Mouse (Mus musculus) liver, embryonic 14.5 days (tissue): ENCODE results near the gene Tmem98. TPM values are rescaled to one million over a fixed set of nuclear protein-coding genes. Genes with fewer than 3 reads are reported as not detected.

Experiments used
- ATAC-seq: fragments of 200-750 bp; cut with Nextera tagmentation; 2 replicates; pipeline ENCODE4 v1.8.0; 2017; ENCODE audit warnings: moderate number of reproducible peaks, mild to moderate bottlenecking, moderate library complexity; ENCODE audit not compliant: insufficient read depth
- DNase-seq, 3 experiments: peaks; one replicate each; pipeline ENCODE4 v3.0.0-alpha.2; 2012 to 2013; ENCODE audit warnings: low read depth in 3 of 3, low spot score in 3 of 3
- H3K27ac ChIP-seq: fragments of 300-500 bp; sonication (generic); 2 replicates; pipeline ENCODE4 v1.5.1; 2014; ENCODE audit warnings: moderate library complexity, mild to moderate bottlenecking, control low read depth, inconsistent platforms
- H3K27me3 ChIP-seq: fragments of 300-500 bp; sonication (generic); 2 replicates; pipeline ENCODE4 v1.6.1; 2014; ENCODE audit warnings: mild to moderate bottlenecking, low read length, moderate library complexity; ENCODE audit not compliant: control insufficient read depth, insufficient read depth
- H3K36me3 ChIP-seq: fragments of 300-500 bp; sonication (generic); replicated peaks from 2 replicates; pipeline ENCODE4 v1.6.1; 2014; ENCODE audit warnings: low read depth; ENCODE audit not compliant: control insufficient read depth, insufficient read depth
- H3K4me1 ChIP-seq, 2 experiments: fragments of 200-500 bp in 1 of 2; fragments of 300-500 bp in 1 of 2; sonication (generic) in 1 of 2; replicated peaks; 2 replicates each; pipeline ENCODE4 v1.6.1; 2012 to 2014; ENCODE audit warnings: antibody characterized with exemption in 1 of 2, inconsistent platforms in 1 of 2, low read length in 1 of 2; ENCODE audit not compliant: control insufficient read depth in 2 of 2, insufficient read depth in 2 of 2
- H3K4me2 ChIP-seq: fragments of 300-500 bp; sonication (generic); 2 replicates; pipeline ENCODE4 v1.6.1; 2014; ENCODE audit warnings: low read depth, mild to moderate bottlenecking, control low read depth, moderate library complexity
- H3K4me3 ChIP-seq, 2 experiments: fragments of 200-500 bp in 1 of 2; fragments of 300-500 bp in 1 of 2; sonication (generic) in 1 of 2; 2 replicates each; pipeline ENCODE4 v1.5.1; 2012 to 2014; ENCODE audit warnings: low read depth in 2 of 2, low read length in 2 of 2, mild to moderate bottlenecking in 2 of 2, control low read depth in 1 of 2, inconsistent platforms in 1 of 2, moderate library complexity in 1 of 2; ENCODE audit not compliant: insufficient read depth in 1 of 2
- H3K9ac ChIP-seq: fragments of 300-500 bp; sonication (generic); replicated peaks from 2 replicates; pipeline ENCODE4 v1.6.1; 2014; ENCODE audit warnings: mild to moderate bottlenecking, control low read depth, moderate library complexity
- H3K9me3 ChIP-seq: fragments of 300-500 bp; sonication (generic); 2 replicates; pipeline ENCODE4 v1.6.1; 2016; ENCODE audit warnings: low read length, mixed read lengths; ENCODE audit not compliant: control insufficient read depth
- CTCF ChIP-seq: IDR thresholded peaks from 2 replicates; pipeline ENCODE4 v1.5.1; 2016; ENCODE audit warnings: antibody characterized with exemption, low read depth, control low read depth
- EP300 ChIP-seq: IDR thresholded peaks from 2 replicates; pipeline ENCODE4 v1.6.1; 2016; ENCODE audit warnings: antibody characterized with exemption, low read depth
- WGBS: fragments of 180-500 bp; shearing (Covaris S2); extraction: QIAGEN DNeasy Blood & Tissue Kit; methylation state at CpG from one replicate; pipeline ENCODE4 v1.1.7; 2014; ENCODE audit not compliant: insufficient replicate concordance; 5-methylcytosine and 5-hydroxymethylcytosine counted together
- polyA plus RNA-seq, 2 experiments: library from polyadenylated mRNA; depleted of rRNA in 1 of 2; stranded (reverse) in 1 of 2; unstranded in 1 of 2; fragments of >200 nt; fragmentation: Nextera tagmentation in 1 of 2; extraction: Ambion mirVana in 1 of 2; gene quantifications; 2 replicates each; pipeline versions ENCODE4 v1.2.1 to v1.2.3; 2012 to 2014

Gene Tmem98
- polyA plus RNA-seq, 2 experiments = 5.5 to 7.3 TPM

GRCm38 (mm10) chr11:80766472-80767319, 43.3 kb upstream of the Tmem98 start:
- no peak for ATAC-seq

GRCm38 (mm10) chr11:80767320-80767617, 42.7 kb upstream of the Tmem98 start:
- Histone ChIP-seq H3K4me3 (no peak overlapping the region), H3K9ac (no peak overlapping the region), H3K9me3 (no peaks in the 10 kb centered on the region), H3K27me3 (no peaks in the 10 kb centered on the region), H3K36me3 (no peaks in the 10 kb centered on the region), H3K4me1 (peaks cover 0 to 2% of the 10 kb centered on the region in 2 experiments; a peak in 1 of 4 replicates), H3K27ac (no peak overlapping the region), H3K4me2 (no peak overlapping the region)
- TF ChIP-seq EP300 = no peak
- TF ChIP-seq CTCF = no peak
- WGBS = 49% methylated on average over 3 of the region's 3 CpGs
- no peak for ATAC-seq
- DNase-seq = no peak

More at GRCm38 (mm10) chr11:80766472-80767319, 43.3 kb upstream of the Tmem98 start:
- Histone ChIP-seq H3K9me3 (no peaks in the 10 kb centered on the region), H3K9ac (no peak overlapping the region), H3K27me3 (no peaks in the 10 kb centered on the region), H3K4me1 (peaks cover 0 to 2% of the 10 kb centered on the region in 2 experiments; a peak in 1 of 4 replicates), H3K36me3 (no peaks in the 10 kb centered on the region), H3K4me2 (no peak overlapping the region), H3K4me3 (no peak overlapping the region), H3K27ac (no peak overlapping the region)
- no peak for DNase-seq
- TF ChIP-seq EP300 = no peak
- TF ChIP-seq CTCF = no peak
- WGBS = 56% methylated on average over 6 of the region's 6 CpGs

GRCm38 (mm10) chr11:80771186-80771585, 38.8 kb upstream of the Tmem98 start:
- Histone ChIP-seq H3K9ac (no peak overlapping the region), H3K9me3 (no peaks in the 10 kb centered on the region), H3K4me3 (no peak overlapping the region), H3K4me2 (no peak overlapping the region), H3K27ac (no peak overlapping the region), H3K4me1 (peaks cover 0 to 2% of the 10 kb centered on the region in 2 experiments; a peak in 1 of 4 replicates), H3K27me3 (no peaks in the 10 kb centered on the region), H3K36me3 (no peaks in the 10 kb centered on the region)
- TF ChIP-seq EP300 (no peak), CTCF (no peak)
- WGBS = 68% methylated on average over 3 of the region's 3 CpGs
- ATAC-seq (no peak), DNase-seq (no peak)

- ATAC-seq (no peak), DNase-seq (no peak)
- H3K36me3 ChIP-seq = no peaks in the 10 kb centered on the region
- H3K27ac ChIP-seq = no peak overlapping the region
- H3K9me3 ChIP-seq = no peaks in the 10 kb centered on the region
- no peak overlapping the region for H3K4me3 ChIP-seq
- no peaks in the 10 kb centered on the region for H3K4me1 ChIP-seq
- no peak for TF ChIP-seq EP300
- no peak for TF ChIP-seq CTCF
- H3K27me3 ChIP-seq = no peaks in the 10 kb centered on the region
- H3K9ac ChIP-seq = no peak overlapping the region
- no peak overlapping the region for H3K4me2 ChIP-seq
- 59% methylated on average over 5 of the region's 5 CpGs for WGBS
Observed at GRCm38 (mm10) chr11:80771596-80772250, 38.3 kb upstream of the Tmem98 start.

- Histone ChIP-seq H3K9me3 (no peaks in the 10 kb centered on the region), H3K4me3 (no peak overlapping the region), H3K27ac (no peak overlapping the region), H3K27me3 (no peaks in the 10 kb centered on the region), H3K36me3 (no peaks in the 10 kb centered on the region), H3K4me1 (no peaks in the 10 kb centered on the region), H3K9ac (no peak overlapping the region), H3K4me2 (no peak overlapping the region)
- no peak for ATAC-seq
- WGBS = 61% methylated on average over 6 of the region's 6 CpGs
- no peak for DNase-seq
- TF ChIP-seq CTCF (no peak), EP300 (no peak)
Observed at GRCm38 (mm10) chr11:80772595-80773210, 37.3 kb upstream of the Tmem98 start.
